Mouse (Mus musculus) cortical plate, adult 2 months (tissue): ENCODE data around the gene Tril.

Experiments used
- CTCF ChIP-seq: fragments of 200-500 bp; IDR thresholded peaks from 2 replicates; pipeline ENCODE4 v1.5.1; 2011; ENCODE audit warnings: mild to moderate bottlenecking, control low read depth, low read length; ENCODE audit not compliant: insufficient read depth; ENCODE audit errors: extremely low read depth
- POLR2A ChIP-seq: fragments of 200-500 bp; IDR thresholded peaks from 2 replicates; pipeline ENCODE4 v1.6.1; 2011; ENCODE audit warnings: mild to moderate bottlenecking, low read length, control low read depth; ENCODE audit not compliant: insufficient read depth; ENCODE audit errors: extremely low read depth

GRCm38 (mm10) chr6:53819761-53820485, 707 bp downstream of the Tril start:
- no peak for TF ChIP-seq CTCF
- 0 out of 2 replicates have a peak, but pooled peaks have one; percentile 15 for TF ChIP-seq POLR2A
